Mouse (Mus musculus) kidney, embryonic 16.5 days (tissue): Measurements from ENCODE around the gene Sult6b2. TPM values are rescaled to one million over a fixed set of nuclear protein-coding genes. Genes with fewer than 3 reads are reported as not detected.
A peak's percentile ranks its signal among the peaks of the same experiment; 100 is the strongest.

Experiments
- ATAC-seq: fragments of 200-750 bp; cut with Nextera tagmentation; 2 replicates; pipeline ENCODE4 v1.8.0; 2017; ENCODE audit warnings: moderate TSS enrichment; ENCODE audit not compliant: low FRiP score, low TSS enrichment
- H3K27ac ChIP-seq: fragments of 300-500 bp; sonication (generic); 2 replicates; pipeline ENCODE4 v1.5.1; 2014; ENCODE audit warnings: low read length
- H3K27me3 ChIP-seq: fragments of 300-500 bp; sonication (generic); 2 replicates; pipeline ENCODE4 v1.6.1; 2014; ENCODE audit warnings: low read length, control low read depth, mixed read lengths; ENCODE audit not compliant: insufficient read depth
- H3K36me3 ChIP-seq: fragments of 300-500 bp; sonication (generic); 2 replicates; pipeline ENCODE4 v1.6.1; 2014; ENCODE audit warnings: low read length, control low read depth, mixed read lengths; ENCODE audit not compliant: insufficient read depth
- H3K4me1 ChIP-seq: fragments of 300-500 bp; sonication (generic); 2 replicates; pipeline ENCODE4 v1.6.1; 2014; ENCODE audit warnings: low read length, control low read depth, mixed read lengths; ENCODE audit not compliant: insufficient read depth
- H3K4me2 ChIP-seq: fragments of 300-500 bp; sonication (generic); replicated peaks from 2 replicates; pipeline ENCODE4 v1.6.1; 2014; ENCODE audit warnings: low read depth, low read length
- H3K4me3 ChIP-seq: fragments of 300-500 bp; sonication (generic); 2 replicates; pipeline ENCODE4 v1.5.1; 2014; ENCODE audit warnings: mild to moderate bottlenecking, low read length
- H3K9ac ChIP-seq: fragments of 300-500 bp; sonication (generic); replicated peaks from 2 replicates; pipeline ENCODE4 v1.6.1; 2014; ENCODE audit warnings: low read length
- H3K9me3 ChIP-seq: fragments of 300-500 bp; sonication (generic); 2 replicates; pipeline ENCODE4 v1.6.1; 2016; ENCODE audit warnings: low read length, control low read depth
- WGBS: fragments of 180-500 bp; shearing (Covaris S2); extraction: QIAGEN DNeasy Blood & Tissue Kit; methylation state at CpG from one replicate; pipeline ENCODE4 v1.1.7; 2014; 5-methylcytosine and 5-hydroxymethylcytosine counted together
- polyA plus RNA-seq: library from polyadenylated mRNA; unstranded; fragments of >200 nt; fragmentation: Nextera tagmentation; extraction: Ambion mirVana; gene quantifications from 2 replicates; pipeline ENCODE4 v1.2.1, GENCODE M21; 2015

Sult6b2 gene
- polyA plus RNA-seq, 1 experiment from 2014 or later = not detected

- no peaks in the 10 kb centered on the region for H3K4me1 ChIP-seq
- no peak overlapping the region for H3K27ac ChIP-seq
- peak overlapping the region; percentile 47; the same call in 1 of the 2 replicates for H3K4me3 ChIP-seq
- 0 out of 2 replicates have a peak, but pooled peaks have one; percentile 50 for ATAC-seq
- no peaks in the 10 kb centered on the region; the same call in 1 of the 2 replicates for H3K27me3 ChIP-seq
- WGBS = 48% methylated on average over 10 of the region's 10 CpGs
- no peaks in the 10 kb centered on the region for H3K9me3 ChIP-seq
- no peak overlapping the region for H3K9ac ChIP-seq
- H3K36me3 ChIP-seq = no peaks in the 10 kb centered on the region
- peak overlapping the region; percentile 63 for H3K4me2 ChIP-seq
These were observed 9.7 kb upstream of the Sult6b2 start for GRCm38 (mm10) chr6:142814011-142814410.

GRCm38 (mm10) chr6:142812969-142813368 lies 8.7 kb upstream of the Sult6b2 start:
- WGBS = 83% methylated on average over 5 of the region's 5 CpGs
- ATAC-seq = no peak
- Histone ChIP-seq H3K9ac (no peak overlapping the region), H3K4me2 (no peak overlapping the region), H3K4me1 (no peaks in the 10 kb centered on the region), H3K27me3 (no peaks in the 10 kb centered on the region; the same call in 1 of the 2 replicates), H3K36me3 (no peaks in the 10 kb centered on the region), H3K4me3 (no peak overlapping the region), H3K27ac (no peak overlapping the region), H3K9me3 (no peaks in the 10 kb centered on the region)

GRCm38 (mm10) chr6:142810239-142810638 lies 5.9 kb upstream of the Sult6b2 start:
- H3K27me3 ChIP-seq = no peaks in the 10 kb centered on the region; the same call in 1 of the 2 replicates
- 75% methylated on average over 6 of the region's 6 CpGs for WGBS
- no peaks in the 10 kb centered on the region for H3K9me3 ChIP-seq
- H3K4me3 ChIP-seq = no peak overlapping the region
- no peak overlapping the region for H3K9ac ChIP-seq
- H3K36me3 ChIP-seq = no peaks in the 10 kb centered on the region
- no peak overlapping the region for H3K27ac ChIP-seq
- no peaks in the 10 kb centered on the region for H3K4me1 ChIP-seq
- no peak overlapping the region for H3K4me2 ChIP-seq
- ATAC-seq = no peak

GRCm38 (mm10) chr6:142809373-142810098 lies 5.2 kb upstream of the Sult6b2 start:
- Histone ChIP-seq H3K27ac (no peak overlapping the region), H3K9ac (no peak overlapping the region), H3K27me3 (no peaks in the 10 kb centered on the region; the same call in 1 of the 2 replicates), H3K9me3 (no peaks in the 10 kb centered on the region), H3K4me3 (no peak overlapping the region), H3K36me3 (no peaks in the 10 kb centered on the region), H3K4me2 (no peak overlapping the region), H3K4me1 (no peaks in the 10 kb centered on the region)
- no peak for ATAC-seq
- WGBS = 37% methylated on average over 6 of the region's 6 CpGs

- Histone ChIP-seq H3K9me3 (no peaks in the 10 kb centered on the region), H3K27me3 (no peaks in the 10 kb centered on the region; the same call in 1 of the 2 replicates), H3K36me3 (no peaks in the 10 kb centered on the region), H3K4me3 (no peak overlapping the region), H3K4me1 (peaks cover 10% of the 10 kb centered on the region), H3K27ac (no peak overlapping the region), H3K4me2 (no peak overlapping the region), H3K9ac (no peak overlapping the region)
- ATAC-seq = no peak
- WGBS = 71% methylated on average over 4 of the region's 4 CpGs
These were observed 2.0 kb upstream of the Sult6b2 start for GRCm38 (mm10) chr6:142806326-142806725.

- no peak overlapping the region for H3K4me2 ChIP-seq
- H3K9ac ChIP-seq = no peak overlapping the region
- H3K36me3 ChIP-seq = no peaks in the 10 kb centered on the region
- H3K27ac ChIP-seq = no peak overlapping the region
- no peaks in the 10 kb centered on the region for H3K9me3 ChIP-seq
- no peaks in the 10 kb centered on the region for H3K27me3 ChIP-seq
- no peak overlapping the region for H3K4me3 ChIP-seq
- H3K4me1 ChIP-seq = peaks cover 10% of the 10 kb centered on the region
- peak; percentile 86 for ATAC-seq
- WGBS = 24% methylated on average over 11 of the region's 11 CpGs
These were observed 1.4 kb downstream of the Sult6b2 start for GRCm38 (mm10) chr6:142802617-142803525.

GRCm38 (mm10) chr6:142801687-142802086 lies 2.6 kb downstream of the Sult6b2 start:
- Histone ChIP-seq H3K9me3 (no peaks in the 10 kb centered on the region), H3K27ac (no peak overlapping the region), H3K9ac (no peak overlapping the region), H3K4me2 (no peak overlapping the region), H3K27me3 (no peaks in the 10 kb centered on the region), H3K36me3 (no peaks in the 10 kb centered on the region), H3K4me3 (no peak overlapping the region), H3K4me1 (peaks cover 10% of the 10 kb centered on the region)
- 71% methylated on average over 5 of the region's 5 CpGs for WGBS
- no peak for ATAC-seq

GRCm38 (mm10) chr6:142799704-142800374 lies 4.5 kb downstream of the Sult6b2 start:
- Histone ChIP-seq H3K4me2 (no peak overlapping the region), H3K36me3 (no peaks in the 10 kb centered on the region), H3K4me3 (no peak overlapping the region), H3K27ac (no peak overlapping the region), H3K27me3 (no peaks in the 10 kb centered on the region), H3K9me3 (no peaks in the 10 kb centered on the region), H3K9ac (no peak overlapping the region), H3K4me1 (peaks cover 10% of the 10 kb centered on the region)
- WGBS = 74% methylated on average over 7 of the region's 7 CpGs
- ATAC-seq = no peak

GRCm38 (mm10) chr6:142798837-142799236 lies 5.5 kb downstream of the Sult6b2 start:
- 86% methylated on average over 9 of the region's 9 CpGs for WGBS
- no peaks in the 10 kb centered on the region for H3K9me3 ChIP-seq
- H3K27ac ChIP-seq = no peak overlapping the region
- peaks cover 10% of the 10 kb centered on the region for H3K4me1 ChIP-seq
- no peaks in the 10 kb centered on the region for H3K27me3 ChIP-seq
- H3K4me2 ChIP-seq = no peak overlapping the region
- H3K4me3 ChIP-seq = no peak overlapping the region
- no peak for ATAC-seq
- no peaks in the 10 kb centered on the region for H3K36me3 ChIP-seq
- no peak overlapping the region for H3K9ac ChIP-seq
